Mouse (Mus musculus) cerebellum, adult 2 months (tissue): ENCODE data around the gene Pfkp.

Source experiments
- CTCF ChIP-seq: fragments of 200-500 bp; IDR thresholded peaks from 2 replicates; pipeline ENCODE4 v1.5.1; 2011; ENCODE audit warnings: low read depth, mild to moderate bottlenecking, control low read depth, low read length, moderate library complexity, borderline replicate concordance; ENCODE audit not compliant: insufficient read depth
- POLR2A ChIP-seq: fragments of 200-500 bp; IDR thresholded peaks from 2 replicates; pipeline ENCODE4 v1.6.1; 2011; ENCODE audit warnings: low read length, control low read depth, borderline replicate concordance; ENCODE audit not compliant: insufficient read depth

- TF ChIP-seq CTCF (peak; percentile 25; the same call in 1 of the 2 replicates), POLR2A (no peak)
Observed at GRCm38 (mm10) chr13:6688790-6689433, 40.3 kb upstream of the Pfkp start.
